20 mouse cellular contexts compared by ENCODE assay signal in genomic region chr2:125651563-125651962, GRCm38 (mm10). TPM values are rescaled to one million over a fixed set of nuclear protein-coding genes. Genes with fewer than 3 reads are reported as not detected.
DNase-seq lines count a peak whose midpoint lies in the region; TF ChIP-seq lines count a peak whose summit lies in the region.
"Had no signal": no experiment of that assay in that cellular context is flagged by ENCODE, and none has a peak within 500 bp of the region (broad histone marks: within the 10 kb centered on the region; RNA-seq: fewer than 3 reads in every experiment).

No protein-coding gene starts in this region.

- no peak for TF ChIP-seq POLR2A in kidney, adult 2 months (IDR thresholded peaks at IDR 0.05; ENCODE audit: low read depth, low read length)
- no peak for TF ChIP-seq POLR2A in lung, adult 2 months (IDR thresholded peaks at IDR 0.05; ENCODE audit: borderline replicate concordance, extremely low read depth, low read depth, low read length)

- no peaks in the 10 kb centered on the region for H3K4me1 ChIP-seq in kidney, adult 2 months (ENCODE audit: control insufficient read depth, insufficient read depth, low read length)
- H3K4me1 ChIP-seq in lung, adult 2 months (ENCODE audit: control insufficient read depth, insufficient read depth, low read length), result 0 out of 2 replicates have a peak, but pooled peaks cover 4% of the 10 kb centered on the region
- H3K4me1 ChIP-seq: forebrain, embryonic 13.5 days had no signal

- H3K27me3 ChIP-seq in kidney, adult 2 months (replicated peaks; ENCODE audit: control insufficient read depth, insufficient read depth, low read length), result no peaks in the 10 kb centered on the region
- H3K27me3 ChIP-seq: forebrain, embryonic 13.5 days; heart, embryonic 13.5 days had no signal

- H3K27ac ChIP-seq in kidney, adult 2 months (ENCODE audit: insufficient read depth, low read depth, low read length), result no peak overlapping the region
- H3K27ac ChIP-seq: forebrain, embryonic 13.5 days; heart, embryonic 13.5 days; liver, embryonic 14.5 days had no signal

- no peaks in the 10 kb centered on the region for H3K36me3 ChIP-seq in kidney, adult 2 months (ENCODE audit: control insufficient read depth, insufficient read depth, low read length)
- H3K36me3 ChIP-seq: heart, embryonic 13.5 days had no signal

- H3K4me3 ChIP-seq in kidney, adult 2 months (ENCODE audit: insufficient read depth, low read depth, low read length), result no peak overlapping the region
- H3K4me3 ChIP-seq in lung, adult 2 months (replicated peaks; ENCODE audit: extremely low read depth, low read depth, low read length), result peak overlapping the region; percentile 51
- H3K4me3 ChIP-seq: forebrain, embryonic 13.5 days; heart, embryonic 13.5 days had no signal

- peak; percentile 92 for DNase-seq in heart, adult 11 months
- no peak for DNase-seq in heart, postnatal 14 days
- DNase-seq in kidney, adult 2 months, result peak; percentile 51
- DNase-seq in kidney, adult 11 months, result no peak
- DNase-seq in lung, adult 2 months, result no peak
- DNase-seq in lung, postnatal 36 days, result no peak
- DNase-seq: cerebellum, adult 11 months; cerebellum, adult 9-10 months; cerebellum, postnatal 36 days; gastrocnemius, postnatal 14 days; heart, postnatal 10 days; layer of hippocampus, postnatal 36 days; left cerebral cortex, postnatal 4 days; lung, embryonic 14.5 days; midbrain, embryonic 14.5 days; thymus, adult 2 months; thymus, postnatal 36 days had no signal

- intact Hi-C loops in heart, postnatal 14 days (cut with DNase I), result no loop called here

- WGBS in kidney, adult 2 months, result 59% methylated on average over 8 of the region's 8 CpGs
- WGBS in lung, adult 2 months, result 40% methylated on average over 8 of the region's 8 CpGs

- TF ChIP-seq CTCF in kidney, adult 2 months (conservative IDR thresholded peaks at IDR 0.05; ENCODE audit: insufficient read depth, insufficient read length, low read depth, low read length), result no peak
- no peak for TF ChIP-seq CTCF in lung, adult 2 months (IDR thresholded peaks at IDR 0.05; ENCODE audit: insufficient read depth, low read length)

RNA-seq across cellular contexts. Expression of gene Eid1, which starts 21.3 kb away (rescaled TPM):
- 10 to 100 TPM; 57.6 to 59.5 TPM for total RNA-seq in heart, postnatal 14 days (2021)
- 12.9 and 19.9 TPM in 2 replicates for polyA plus RNA-seq in kidney, adult 2 months (2012; rRNA removed)
- 23.2 and 27.4 TPM in 2 replicates for polyA plus RNA-seq in lung, adult 2 months (2012; rRNA removed)

RNA-seq across cellular contexts. Expression of gene Cep152, which starts 26.6 kb away (rescaled TPM):
- total RNA-seq in heart, postnatal 14 days (2021), result 1 to 10 TPM; 2.1 TPM
- 0.77 and 0.81 TPM in 2 replicates for polyA plus RNA-seq in kidney, adult 2 months (2012; rRNA removed)
- polyA plus RNA-seq in lung, adult 2 months (2012; rRNA removed), result 0.86 and 1.2 TPM in 2 replicates

Comparison
In these comparisons a context has a peak if more than half of its experiments do, and no peak if none do; other contexts are left out.
1. DNase-seq: peak in heart, adult 11 months (single experiment) and kidney, adult 2 months (single experiment); none in heart, postnatal 14 days (0 of 2), kidney, adult 11 months (single experiment), lung, adult 2 months (single experiment) and lung, postnatal 36 days (single experiment).